Mouse (Mus musculus): Measurements from ENCODE around the gene Tent5d. TPM values are rescaled to one million over a fixed set of nuclear protein-coding genes. Genes with fewer than 3 reads are reported as not detected.

Gene Tent5d
- not detected in 2 replicates for polyA plus RNA-seq (2015; fragmentation: Nextera tagmentation; extraction: Ambion mirVana)

- H3K4me1 ChIP-seq (ENCODE audit: control insufficient read depth, insufficient read depth, low read depth, low read length) = no peaks in the 10 kb centered on the region
- no peak for ATAC-seq
- 83% methylated on average over 1 of the region's 1 CpGs for WGBS
Observed at GRCm38 (mm10) chrX:107792290-107792689, at the start of gene Tent5d. Gene Tent5d (plus strand): TSS chrX:107792590.

GRCm38 (mm10) chrX:107767896-107768295 is 24.5 kb upstream of the Tent5d start:
- no peak overlapping the region for H3K9ac ChIP-seq (ENCODE audit: low read depth, low read length)
- H3K4me1 ChIP-seq (ENCODE audit: control insufficient read depth, insufficient read depth, low read depth, low read length) = no peaks in the 10 kb centered on the region
- no peak overlapping the region for H3K4me3 ChIP-seq (ENCODE audit: low read length)
- H3K27me3 ChIP-seq (replicated peaks; ENCODE audit: control insufficient read depth, insufficient read depth, low read length) = no peaks in the 10 kb centered on the region
- whole genome bisulfite sequencing = 26% methylated on average over 3 of the region's 3 CpGs
- no peaks in the 10 kb centered on the region for H3K36me3 ChIP-seq (ENCODE audit: control insufficient read depth, insufficient read depth, low read length)
- H3K27ac ChIP-seq (ENCODE audit: low read depth, low read length) = no peak overlapping the region
- no peak overlapping the region for H3K4me2 ChIP-seq (ENCODE audit: low read length)
- ATAC-seq = no peak
- no peaks in the 10 kb centered on the region for H3K9me3 ChIP-seq (ENCODE audit: control insufficient read depth, low read length)

More at GRCm38 (mm10) chrX:107792290-107792689, at the start of gene Tent5d:
- H3K4me3 ChIP-seq (ENCODE audit: low read length) = no peak within 1 kb of the TSS
- H3K9me3 ChIP-seq (ENCODE audit: control insufficient read depth, low read length) = no peaks in the 10 kb centered on the region
- no peaks in the 10 kb centered on the region for H3K27me3 ChIP-seq (replicated peaks; ENCODE audit: control insufficient read depth, insufficient read depth, low read length)
- no peaks in the 10 kb centered on the region for H3K36me3 ChIP-seq (ENCODE audit: control insufficient read depth, insufficient read depth, low read length)
- H3K27ac ChIP-seq (ENCODE audit: low read depth, low read length) = no peak within 1 kb of the TSS
- no peak within 1 kb of the TSS for H3K4me2 ChIP-seq (ENCODE audit: low read length)
- H3K9ac ChIP-seq (ENCODE audit: low read depth, low read length) = no peak within 1 kb of the TSS

GRCm38 (mm10) chrX:107790136-107790535 is 2.3 kb upstream of the Tent5d start:
- H3K4me1 ChIP-seq (ENCODE audit: control insufficient read depth, insufficient read depth, low read depth, low read length) = no peaks in the 10 kb centered on the region
- H3K36me3 ChIP-seq (ENCODE audit: control insufficient read depth, insufficient read depth, low read length) = no peaks in the 10 kb centered on the region
- no peaks in the 10 kb centered on the region for H3K27me3 ChIP-seq (replicated peaks; ENCODE audit: control insufficient read depth, insufficient read depth, low read length)
- no peaks in the 10 kb centered on the region for H3K9me3 ChIP-seq (ENCODE audit: control insufficient read depth, low read length)
- H3K9ac ChIP-seq (ENCODE audit: low read depth, low read length) = no peak overlapping the region
- no peak overlapping the region for H3K27ac ChIP-seq (ENCODE audit: low read depth, low read length)
- ATAC-seq = no peak
- no peak overlapping the region for H3K4me3 ChIP-seq (ENCODE audit: low read length)
- H3K4me2 ChIP-seq (ENCODE audit: low read length) = no peak overlapping the region
- 83% methylated on average over 1 of the region's 1 CpGs for WGBS

GRCm38 (mm10) chrX:107790750-107791493 is 1.5 kb upstream of the Tent5d start:
- Histone ChIP-seq H3K27ac (ENCODE audit: low read depth, low read length) (no peak overlapping the region), H3K9ac (ENCODE audit: low read depth, low read length) (no peak overlapping the region), H3K4me2 (ENCODE audit: low read length) (no peak overlapping the region), H3K4me3 (ENCODE audit: low read length) (no peak overlapping the region), H3K4me1 (ENCODE audit: control insufficient read depth, insufficient read depth, low read depth, low read length) (no peaks in the 10 kb centered on the region), H3K36me3 (ENCODE audit: control insufficient read depth, insufficient read depth, low read length) (no peaks in the 10 kb centered on the region), H3K9me3 (ENCODE audit: control insufficient read depth, low read length) (no peaks in the 10 kb centered on the region), H3K27me3 (replicated peaks; ENCODE audit: control insufficient read depth, insufficient read depth, low read length) (no peaks in the 10 kb centered on the region)
- no peak for ATAC-seq
- 27% methylated on average over 8 of the region's 8 CpGs for WGBS

GRCm38 (mm10) chrX:107795785-107796184 is 3.4 kb downstream of the Tent5d start:
- Histone ChIP-seq H3K9me3 (ENCODE audit: control insufficient read depth, low read length) (no peaks in the 10 kb centered on the region), H3K9ac (ENCODE audit: low read depth, low read length) (no peak overlapping the region), H3K4me2 (ENCODE audit: low read length) (no peak overlapping the region), H3K27me3 (replicated peaks; ENCODE audit: control insufficient read depth, insufficient read depth, low read length) (no peaks in the 10 kb centered on the region), H3K4me3 (ENCODE audit: low read length) (no peak overlapping the region), H3K4me1 (ENCODE audit: control insufficient read depth, insufficient read depth, low read depth, low read length) (no peaks in the 10 kb centered on the region), H3K36me3 (ENCODE audit: control insufficient read depth, insufficient read depth, low read length) (no peaks in the 10 kb centered on the region), H3K27ac (ENCODE audit: low read depth, low read length) (no peak overlapping the region)
- ATAC-seq = no peak
- WGBS = 71% methylated on average over 1 of the region's 1 CpGs

- H3K27me3 ChIP-seq (replicated peaks; ENCODE audit: control insufficient read depth, insufficient read depth, low read length) = no peaks in the 10 kb centered on the region
- H3K27ac ChIP-seq (ENCODE audit: low read depth, low read length) = no peak overlapping the region
- H3K4me3 ChIP-seq (ENCODE audit: low read length) = no peak overlapping the region
- WGBS = 92% methylated on average over 2 of the region's 2 CpGs
- no peak for ATAC-seq
- H3K9ac ChIP-seq (ENCODE audit: low read depth, low read length) = no peak overlapping the region
- no peaks in the 10 kb centered on the region for H3K4me1 ChIP-seq (ENCODE audit: control insufficient read depth, insufficient read depth, low read depth, low read length)
- H3K9me3 ChIP-seq (ENCODE audit: control insufficient read depth, low read length) = no peaks in the 10 kb centered on the region
- no peak overlapping the region for H3K4me2 ChIP-seq (ENCODE audit: low read length)
- H3K36me3 ChIP-seq (ENCODE audit: control insufficient read depth, insufficient read depth, low read length) = no peaks in the 10 kb centered on the region
Observed at GRCm38 (mm10) chrX:107796919-107797318, 4.5 kb downstream of the Tent5d start.

GRCm38 (mm10) chrX:107812120-107812519 is 19.7 kb downstream of the Tent5d start:
- Histone ChIP-seq H3K4me2 (ENCODE audit: low read length) (no peak overlapping the region), H3K9ac (ENCODE audit: low read depth, low read length) (no peak overlapping the region), H3K4me3 (ENCODE audit: low read length) (no peak overlapping the region), H3K4me1 (ENCODE audit: control insufficient read depth, insufficient read depth, low read depth, low read length) (no peaks in the 10 kb centered on the region), H3K36me3 (ENCODE audit: control insufficient read depth, insufficient read depth, low read length) (no peaks in the 10 kb centered on the region), H3K27ac (ENCODE audit: low read depth, low read length) (no peak overlapping the region), H3K27me3 (replicated peaks; ENCODE audit: control insufficient read depth, insufficient read depth, low read length) (no peaks in the 10 kb centered on the region), H3K9me3 (ENCODE audit: control insufficient read depth, low read length) (no peaks in the 10 kb centered on the region)
- ATAC-seq = no peak

- ATAC-seq = peak; percentile 35
- WGBS = 20% methylated on average over 31 of the region's 32 CpGs
Observed at GRCm38 (mm10) chrX:107815502-107816217, 23.3 kb downstream of the Tent5d start.

GRCm38 (mm10) chrX:107816218-107816554 is 23.8 kb downstream of the Tent5d start, which contains the start of gene 2610002M06Rik:
Gene 2610002M06Rik (minus strand): TSS chrX:107816334.
- peak within 1 kb of the TSS; percentile 60 for H3K4me3 ChIP-seq (ENCODE audit: low read length)
- WGBS = 27% methylated on average over 18 of the region's 28 CpGs
- no peaks in the 10 kb centered on the region for H3K36me3 ChIP-seq (ENCODE audit: control insufficient read depth, insufficient read depth, low read length)
- peak; percentile 99 for ATAC-seq
- no peaks in the 10 kb centered on the region for H3K27me3 ChIP-seq (replicated peaks; ENCODE audit: control insufficient read depth, insufficient read depth, low read length)
- peak within 1 kb of the TSS; percentile 76 for H3K9ac ChIP-seq (ENCODE audit: low read depth, low read length)
- no peaks in the 10 kb centered on the region for H3K9me3 ChIP-seq (ENCODE audit: control insufficient read depth, low read length)
- peak within 1 kb of the TSS; percentile 59 for H3K27ac ChIP-seq (ENCODE audit: low read depth, low read length)
- peak within 1 kb of the TSS; percentile 50 for H3K4me2 ChIP-seq (ENCODE audit: low read length)
- H3K4me1 ChIP-seq (ENCODE audit: control insufficient read depth, insufficient read depth, low read depth, low read length) = no peaks in the 10 kb centered on the region

More at GRCm38 (mm10) chrX:107815502-107816217, 23.3 kb downstream of the Tent5d start:
- H3K9ac ChIP-seq (ENCODE audit: low read depth, low read length) = peak overlapping the region; percentile 76
- no peaks in the 10 kb centered on the region for H3K4me1 ChIP-seq (ENCODE audit: control insufficient read depth, insufficient read depth, low read depth, low read length)
- H3K9me3 ChIP-seq (ENCODE audit: control insufficient read depth, low read length) = no peaks in the 10 kb centered on the region
- H3K27ac ChIP-seq (ENCODE audit: low read depth, low read length) = peak overlapping the region; percentile 59
- no peaks in the 10 kb centered on the region for H3K27me3 ChIP-seq (replicated peaks; ENCODE audit: control insufficient read depth, insufficient read depth, low read length)
- H3K4me2 ChIP-seq (ENCODE audit: low read length) = peak overlapping the region; percentile 50
- no peaks in the 10 kb centered on the region for H3K36me3 ChIP-seq (ENCODE audit: control insufficient read depth, insufficient read depth, low read length)
- H3K4me3 ChIP-seq (ENCODE audit: low read length) = peak overlapping the region; percentile 60

Measured in hindbrain, embryonic 16.5 days (tissue).